Mouse (Mus musculus) myocyte (in vitro differentiated cells): ENCODE measurements around the gene Slc35d1.

Experiments used
- POLR2A ChIP-seq: IDR thresholded peaks from one replicate; pipeline ENCODE4 v1.6.1; 2011; ENCODE audit warnings: low read depth, mild to moderate bottlenecking, control low read depth, moderate library complexity; ENCODE audit not compliant: insufficient read length
- REST ChIP-seq: IDR thresholded peaks from one replicate; pipeline ENCODE4 v1.6.1; 2011; ENCODE audit warnings: mild to moderate bottlenecking, control low read depth, moderate library complexity; ENCODE audit not compliant: insufficient read depth, insufficient read length
- USF1 ChIP-seq: IDR thresholded peaks from one replicate; pipeline ENCODE4 v1.6.1; 2011; ENCODE audit warnings: low read depth, mild to moderate bottlenecking, control low read depth, moderate library complexity

DNA sequence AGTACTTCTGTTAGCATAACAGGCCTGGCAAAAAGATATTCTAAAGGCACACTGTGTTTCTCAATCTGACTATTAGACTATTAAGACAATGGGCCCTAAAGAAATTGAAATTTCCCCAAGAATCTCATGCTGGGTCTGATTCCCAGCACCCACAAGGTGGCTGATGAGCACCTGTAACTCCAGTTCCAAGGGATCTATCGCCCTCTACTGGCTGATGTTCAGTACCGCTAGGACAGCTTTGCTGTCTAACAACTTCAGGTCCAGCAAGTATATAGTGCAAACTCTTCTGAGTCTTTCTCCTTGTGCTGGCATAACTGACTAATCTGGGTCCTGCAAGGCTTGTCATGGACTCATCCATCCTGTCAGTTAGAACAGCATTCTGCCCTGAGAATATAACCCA lies 22.5 kb downstream of the Slc35d1 start:
- TF ChIP-seq USF1 = no peak
- TF ChIP-seq REST = no peak
- TF ChIP-seq POLR2A = no peak
